Mouse (Mus musculus) heart, embryonic 13.5 days (tissue): ENCODE measurements around the gene Phgdh. TPM values are rescaled to one million over a fixed set of nuclear protein-coding genes. Genes with fewer than 3 reads are reported as not detected.
A peak's percentile ranks its signal among the peaks of the same experiment; 100 is the strongest.
"Not testable (repeated sequence)": the region's sequence is repeated elsewhere in the genome, so short reads cannot be mapped to it uniquely, and the experiment has no call there.

Experiments
- ATAC-seq: fragments of 200-750 bp; cut with Nextera tagmentation; 2 replicates; pipeline ENCODE4 v1.8.0; 2017; ENCODE audit warnings: moderate TSS enrichment; ENCODE audit not compliant: insufficient number of reproducible peaks, low FRiP score, low TSS enrichment; ENCODE audit errors: extremely low read depth
- H3K27ac ChIP-seq: fragments of 300-500 bp; sonication (generic); replicated peaks from 2 replicates; pipeline ENCODE4 v1.5.1; 2015; ENCODE audit warnings: moderate library complexity, mild to moderate bottlenecking, inconsistent platforms
- H3K27me3 ChIP-seq: fragments of 300-500 bp; sonication (generic); replicated peaks from 2 replicates; pipeline ENCODE4 v1.6.1; 2015; ENCODE audit warnings: mild to moderate bottlenecking, inconsistent platforms
- H3K36me3 ChIP-seq: fragments of 300-500 bp; sonication (generic); 2 replicates; pipeline ENCODE4 v1.6.1; 2015; ENCODE audit warnings: mild to moderate bottlenecking, inconsistent platforms
- H3K4me1 ChIP-seq: fragments of 300-500 bp; sonication (generic); 2 replicates; pipeline ENCODE4 v1.6.1; 2015; ENCODE audit warnings: inconsistent platforms
- H3K4me2 ChIP-seq: fragments of 300-500 bp; sonication (generic); 2 replicates; pipeline ENCODE4 v1.6.1; 2015; ENCODE audit warnings: inconsistent platforms, mild to moderate bottlenecking, moderate library complexity
- H3K4me3 ChIP-seq: fragments of 300-500 bp; sonication (generic); 2 replicates; pipeline ENCODE4 v1.5.1; 2015; ENCODE audit warnings: moderate library complexity, mild to moderate bottlenecking, inconsistent platforms
- H3K9ac ChIP-seq: fragments of 300-500 bp; sonication (generic); 2 replicates; pipeline ENCODE4 v1.6.1; 2015; ENCODE audit warnings: inconsistent platforms, mild to moderate bottlenecking, moderate library complexity
- H3K9me3 ChIP-seq: fragments of 300-500 bp; sonication (generic); 2 replicates; pipeline ENCODE4 v1.6.1; 2016; ENCODE audit warnings: inconsistent platforms
- WGBS: fragments of 180-500 bp; shearing (Covaris S2); methylation state at CpG from one replicate; pipeline ENCODE4 v1.1.7; 2015; ENCODE audit warnings: mixed read lengths; 5-methylcytosine and 5-hydroxymethylcytosine counted together
- polyA plus RNA-seq: library from polyadenylated mRNA; unstranded; fragments of >200 nt; fragmentation: Nextera tagmentation; extraction: Ambion mirVana; gene quantifications from 2 replicates; pipeline ENCODE4 v1.2.1, GENCODE M21; 2015

Phgdh gene
- 102 and 110 TPM in 2 replicates for polyA plus RNA-seq

- Histone ChIP-seq H3K4me3 (peak within 1 kb of the TSS; percentile 74), H3K4me1 (peaks cover 33% of the 10 kb centered on the region), H3K27ac (peak within 1 kb of the TSS; percentile 61), H3K9ac (peak within 1 kb of the TSS; percentile 85), H3K4me2 (peak within 1 kb of the TSS; percentile 96)
- not testable (repeated sequence) for H3K36me3 ChIP-seq, H3K27me3 ChIP-seq, H3K9me3 ChIP-seq
- WGBS = 0% methylated on average over 10 of the region's 10 CpGs
- ATAC-seq = peak; percentile 70; the same call in 1 of the 2 replicates
Observed at GRCm38 (mm10) chr3:98339706-98340109, at the start of gene Phgdh. TSS of gene Phgdh (minus strand) at chr3:98339990.

- no peak overlapping the region for H3K4me2 ChIP-seq
- 53% methylated on average over 3 of the region's 3 CpGs for WGBS
- no peaks in the 10 kb centered on the region for H3K27me3 ChIP-seq
- no peaks in the 10 kb centered on the region for H3K9me3 ChIP-seq
- H3K4me1 ChIP-seq = peaks cover 42% of the 10 kb centered on the region
- H3K9ac ChIP-seq = no peak overlapping the region
- peak overlapping the region; percentile 65; the same call in 1 of the 2 replicates for H3K27ac ChIP-seq
- H3K36me3 ChIP-seq = no peaks in the 10 kb centered on the region
- no peak overlapping the region for H3K4me3 ChIP-seq
- ATAC-seq = no peak
Observed at GRCm38 (mm10) chr3:98389305-98389704, 49.5 kb upstream of the Phgdh start.

- H3K4me2 ChIP-seq = no peak overlapping the region
- peaks cover 57% of the 10 kb centered on the region for H3K4me1 ChIP-seq
- no peak overlapping the region for H3K27ac ChIP-seq
- WGBS = 71% methylated on average over 7 of the region's 7 CpGs
- no peaks in the 10 kb centered on the region for H3K36me3 ChIP-seq
- no peak for ATAC-seq
- H3K9ac ChIP-seq = no peak overlapping the region
- H3K4me3 ChIP-seq = no peak overlapping the region
- no peaks in the 10 kb centered on the region for H3K27me3 ChIP-seq
- H3K9me3 ChIP-seq = no peaks in the 10 kb centered on the region
Observed at GRCm38 (mm10) chr3:98387756-98388155, 48.0 kb upstream of the Phgdh start.

GRCm38 (mm10) chr3:98387086-98387485 is 47.3 kb upstream of the Phgdh start:
- 69% methylated on average over 4 of the region's 4 CpGs for WGBS
- Histone ChIP-seq H3K4me2 (no peak overlapping the region), H3K9ac (no peak overlapping the region), H3K9me3 (no peaks in the 10 kb centered on the region), H3K27me3 (no peaks in the 10 kb centered on the region), H3K4me1 (peaks cover 57% of the 10 kb centered on the region), H3K4me3 (no peak overlapping the region), H3K36me3 (no peaks in the 10 kb centered on the region), H3K27ac (no peak overlapping the region)
- no peak for ATAC-seq

GRCm38 (mm10) chr3:98383024-98383790 is 43.4 kb upstream of the Phgdh start:
- no peaks in the 10 kb centered on the region for H3K9me3 ChIP-seq
- H3K9ac ChIP-seq = peak overlapping the region; percentile 89
- H3K4me2 ChIP-seq = peak overlapping the region; percentile 98
- no peak for ATAC-seq
- no peaks in the 10 kb centered on the region for H3K27me3 ChIP-seq
- peaks cover 47% of the 10 kb centered on the region for H3K4me1 ChIP-seq
- H3K36me3 ChIP-seq = no peaks in the 10 kb centered on the region
- H3K27ac ChIP-seq = peak overlapping the region; percentile 82
- H3K4me3 ChIP-seq = peak overlapping the region; percentile 81
- WGBS = 11% methylated on average over 21 of the region's 21 CpGs

GRCm38 (mm10) chr3:98382246-98382939 is 42.6 kb upstream of the Phgdh start, which contains the start of gene Zfp697:
TSS of gene Zfp697 (plus strand) at chr3:98382461.
- Histone ChIP-seq H3K27ac (peak within 1 kb of the TSS; percentile 82), H3K36me3 (no peaks in the 10 kb centered on the region), H3K9ac (peak within 1 kb of the TSS; percentile 89), H3K9me3 (no peaks in the 10 kb centered on the region), H3K4me1 (peaks cover 39% of the 10 kb centered on the region), H3K27me3 (no peaks in the 10 kb centered on the region), H3K4me2 (peak within 1 kb of the TSS; percentile 98), H3K4me3 (peak within 1 kb of the TSS; percentile 81)
- peak; percentile 78 for ATAC-seq
- under 1% methylated on average over 42 of the region's 42 CpGs for WGBS

GRCm38 (mm10) chr3:98381677-98382245 is 42.0 kb upstream of the Phgdh start:
- ATAC-seq = no peak
- H3K36me3 ChIP-seq = no peaks in the 10 kb centered on the region
- H3K4me1 ChIP-seq = peaks cover 32% of the 10 kb centered on the region
- 6% methylated on average over 17 of the region's 17 CpGs for WGBS
- peak overlapping the region; percentile 82 for H3K27ac ChIP-seq
- peak overlapping the region; percentile 98 for H3K4me2 ChIP-seq
- no peaks in the 10 kb centered on the region for H3K9me3 ChIP-seq
- H3K4me3 ChIP-seq = peak overlapping the region; percentile 81
- H3K9ac ChIP-seq = peak overlapping the region; percentile 89
- H3K27me3 ChIP-seq = no peaks in the 10 kb centered on the region

- H3K4me3 ChIP-seq = no peak overlapping the region
- no peak overlapping the region for H3K27ac ChIP-seq
- no peaks in the 10 kb centered on the region for H3K9me3 ChIP-seq
- no peaks in the 10 kb centered on the region for H3K27me3 ChIP-seq
- no peak for ATAC-seq
- WGBS = 20% methylated on average over 7 of the region's 7 CpGs
- no peaks in the 10 kb centered on the region for H3K36me3 ChIP-seq
- no peak overlapping the region for H3K4me2 ChIP-seq
- peaks cover 29% of the 10 kb centered on the region for H3K4me1 ChIP-seq
- no peak overlapping the region for H3K9ac ChIP-seq
Observed at GRCm38 (mm10) chr3:98379236-98379635, 39.4 kb upstream of the Phgdh start.

GRCm38 (mm10) chr3:98378267-98378666 is 38.5 kb upstream of the Phgdh start:
- H3K9ac ChIP-seq = no peak overlapping the region
- no peak overlapping the region for H3K4me2 ChIP-seq
- H3K27ac ChIP-seq = no peak overlapping the region
- no peak for ATAC-seq
- H3K4me3 ChIP-seq = no peak overlapping the region
- WGBS = 76% methylated on average over 4 of the region's 4 CpGs
- H3K4me1 ChIP-seq = peaks cover 28% of the 10 kb centered on the region
- H3K9me3 ChIP-seq = no peaks in the 10 kb centered on the region
- H3K27me3 ChIP-seq = no peaks in the 10 kb centered on the region
- H3K36me3 ChIP-seq = no peaks in the 10 kb centered on the region

- Histone ChIP-seq H3K4me3 (no peak overlapping the region), H3K4me2 (no peak overlapping the region), H3K27me3 (no peaks in the 10 kb centered on the region), H3K27ac (no peak overlapping the region), H3K9me3 (peaks cover 9% of the 10 kb centered on the region), H3K4me1 (peaks cover 20% of the 10 kb centered on the region), H3K36me3 (no peaks in the 10 kb centered on the region), H3K9ac (no peak overlapping the region)
- WGBS = 75% methylated on average over 5 of the region's 5 CpGs
- no peak for ATAC-seq
Observed at GRCm38 (mm10) chr3:98374980-98375379, 35.2 kb upstream of the Phgdh start.

- ATAC-seq = no peak
- Histone ChIP-seq H3K9ac (no peak overlapping the region), H3K4me1 (peaks cover 17% of the 10 kb centered on the region), H3K36me3 (no peaks in the 10 kb centered on the region), H3K4me3 (no peak overlapping the region), H3K4me2 (no peak overlapping the region), H3K27ac (peak overlapping the region; percentile 43), H3K9me3 (peaks cover 9% of the 10 kb centered on the region), H3K27me3 (no peaks in the 10 kb centered on the region)
- whole genome bisulfite sequencing = 19% methylated on average over 3 of the region's 3 CpGs
Observed at GRCm38 (mm10) chr3:98374062-98374719, 34.4 kb upstream of the Phgdh start.
